In genomic region chr19:11974223-11974540, GRCm38 (mm10) we compare ENCODE assay signal across 20 mouse cellular contexts. TPM values are rescaled to one million over a fixed set of nuclear protein-coding genes. Genes with fewer than 3 reads are reported as not detected.
DNase-seq lines count a peak whose midpoint lies in the region; ATAC-seq and TF ChIP-seq lines count a peak whose summit lies in the region.
"Had no signal": no experiment of that assay in that cellular context is flagged by ENCODE, and none has a peak within 500 bp of the region (broad histone marks: within the 10 kb centered on the region; RNA-seq: fewer than 3 reads in every experiment).

No protein-coding gene starts in this region.

- H3K4me3 ChIP-seq in intestine, postnatal 0 days (ENCODE audit: low read depth, low read length), result no peak overlapping the region
- H3K4me3 ChIP-seq in intestine, embryonic 16.5 days (ENCODE audit: low read length), result no peak overlapping the region
- no peak overlapping the region for H3K4me3 ChIP-seq in embryonic facial prominence, embryonic 14.5 days (ENCODE audit: low read depth, low read length)
- no peak overlapping the region for H3K4me3 ChIP-seq in lung, embryonic 16.5 days (ENCODE audit: low read length)
- H3K4me3 ChIP-seq: heart, embryonic 12.5 days; hindbrain, embryonic 12.5 days; limb, embryonic 10.5 days; midbrain, embryonic 10.5 days; myocyte; neural tube, embryonic 13.5 days had no signal

- no peaks in the 10 kb centered on the region for H3K4me1 ChIP-seq in intestine, postnatal 0 days (replicated peaks; ENCODE audit: control insufficient read depth, insufficient read depth, low read length)
- peaks cover 6% of the 10 kb centered on the region; the same call in 1 of the 2 replicates for H3K4me1 ChIP-seq in intestine, embryonic 16.5 days (ENCODE audit: control insufficient read depth, insufficient read depth, low read length)
- no peaks in the 10 kb centered on the region for H3K4me1 ChIP-seq in embryonic facial prominence, embryonic 14.5 days (ENCODE audit: control insufficient read depth, insufficient read depth, low read length)
- H3K4me1 ChIP-seq in lung, embryonic 16.5 days (replicated peaks; ENCODE audit: control insufficient read depth, insufficient read depth, low read length), result peaks cover 6% of the 10 kb centered on the region
- H3K4me1 ChIP-seq: limb, embryonic 10.5 days; midbrain, embryonic 10.5 days had no signal

- peak; percentile 37 for DNase-seq in embryonic facial prominence, embryonic 14.5 days (ENCODE audit: low spot score)
- DNase-seq in lung, postnatal 4 days, result peak; percentile 43 to 66
- DNase-seq in thymus, postnatal 0 days (ENCODE audit: low spot score), result no peak
- DNase-seq in frontal cortex, postnatal 25 days (ENCODE audit: low spot score in 2 of 2), result no peak
- DNase-seq: cerebellum, adult 9-10 months; gastrocnemius, postnatal 10 days; kidney, adult 18-20 months; kidney, postnatal 10 days; thymus, adult 2 months had no signal

- TF ChIP-seq CTCF in intestine, postnatal 0 days (IDR thresholded peaks at IDR 0.05; ENCODE audit: low read depth), result no peak

- WGBS in intestine, postnatal 0 days, result 69% methylated on average over 2 of the region's 2 CpGs
- WGBS in intestine, embryonic 16.5 days, result 67% methylated on average over 2 of the region's 2 CpGs
- 88% methylated on average over 2 of the region's 2 CpGs for WGBS in embryonic facial prominence, embryonic 14.5 days
- 61% methylated on average over 2 of the region's 2 CpGs for WGBS in lung, embryonic 16.5 days

- 0 out of 2 replicates have a peak, but pooled peaks have one; percentile 7 for ATAC-seq in intestine, postnatal 0 days
- ATAC-seq in intestine, embryonic 16.5 days, result no peak
- peak; percentile 88 for ATAC-seq in embryonic facial prominence, embryonic 14.5 days (ENCODE audit: low read depth)
- ATAC-seq in lung, embryonic 16.5 days (ENCODE audit: low read depth), result peak; percentile 90
- ATAC-seq: CD4-positive, CD25-positive, alpha-beta regulatory T cell, adult 4 months; midbrain, embryonic 16.5 days had no signal

- no peak overlapping the region for H3K9ac ChIP-seq in intestine, postnatal 0 days (ENCODE audit: low read depth, low read length)
- H3K9ac ChIP-seq in intestine, embryonic 16.5 days (ENCODE audit: low read depth, low read length), result no peak overlapping the region
- no peak overlapping the region for H3K9ac ChIP-seq in embryonic facial prominence, embryonic 14.5 days (ENCODE audit: low read depth, low read length)
- H3K9ac ChIP-seq in lung, embryonic 16.5 days (ENCODE audit: low read length), result no peak overlapping the region
- H3K9ac ChIP-seq: heart, embryonic 12.5 days; hindbrain, embryonic 12.5 days; neural tube, embryonic 13.5 days had no signal

- H3K4me2 ChIP-seq in intestine, postnatal 0 days (replicated peaks; ENCODE audit: low read depth), result no peak overlapping the region
- H3K4me2 ChIP-seq in intestine, embryonic 16.5 days (ENCODE audit: low read depth, low read length), result no peak overlapping the region
- no peak overlapping the region for H3K4me2 ChIP-seq in embryonic facial prominence, embryonic 14.5 days (ENCODE audit: low read depth, low read length)
- H3K4me2 ChIP-seq in lung, embryonic 16.5 days (ENCODE audit: low read depth, low read length), result no peak overlapping the region
- H3K4me2 ChIP-seq: heart, embryonic 12.5 days; hindbrain, embryonic 12.5 days; neural tube, embryonic 13.5 days had no signal

- no peaks in the 10 kb centered on the region for H3K27me3 ChIP-seq in intestine, postnatal 0 days (replicated peaks; ENCODE audit: control insufficient read depth, insufficient read depth, low read length)
- no peaks in the 10 kb centered on the region for H3K27me3 ChIP-seq in intestine, embryonic 16.5 days (replicated peaks; ENCODE audit: control insufficient read depth, insufficient read depth, low read length)
- H3K27me3 ChIP-seq in embryonic facial prominence, embryonic 14.5 days (replicated peaks; ENCODE audit: control insufficient read depth, insufficient read depth, low read length), result no peaks in the 10 kb centered on the region
- H3K27me3 ChIP-seq in lung, embryonic 16.5 days (ENCODE audit: control insufficient read depth, insufficient read depth, low read depth, low read length), result no peaks in the 10 kb centered on the region
- H3K27me3 ChIP-seq: heart, embryonic 12.5 days; hindbrain, embryonic 12.5 days; neural tube, embryonic 13.5 days had no signal

- H3K9me3 ChIP-seq in intestine, postnatal 0 days (ENCODE audit: control insufficient read depth), result no peaks in the 10 kb centered on the region
- H3K9me3 ChIP-seq in intestine, embryonic 16.5 days (ENCODE audit: control insufficient read depth, low read length), result no peaks in the 10 kb centered on the region
- H3K9me3 ChIP-seq in embryonic facial prominence, embryonic 14.5 days (ENCODE audit: control insufficient read depth, low read length), result no peaks in the 10 kb centered on the region
- no peaks in the 10 kb centered on the region for H3K9me3 ChIP-seq in lung, embryonic 16.5 days (ENCODE audit: control insufficient read depth, low read length)
- H3K9me3 ChIP-seq: heart, embryonic 12.5 days; hindbrain, embryonic 12.5 days; limb, embryonic 10.5 days; midbrain, embryonic 10.5 days; neural tube, embryonic 13.5 days had no signal

- H3K27ac ChIP-seq in intestine, postnatal 0 days (ENCODE audit: low read depth, low read length), result no peak overlapping the region
- no peak overlapping the region for H3K27ac ChIP-seq in intestine, embryonic 16.5 days (ENCODE audit: low read length)
- no peak overlapping the region for H3K27ac ChIP-seq in embryonic facial prominence, embryonic 14.5 days (replicated peaks; ENCODE audit: low read depth, low read length)
- no peak overlapping the region; the same call in 1 of the 2 replicates for H3K27ac ChIP-seq in lung, embryonic 16.5 days (ENCODE audit: low read length)
- H3K27ac ChIP-seq: hindbrain, embryonic 12.5 days; limb, embryonic 10.5 days; midbrain, embryonic 10.5 days; neural tube, embryonic 13.5 days had no signal

- H3K36me3 ChIP-seq in intestine, postnatal 0 days (ENCODE audit: control insufficient read depth, insufficient read depth), result peaks cover 67% of the 10 kb centered on the region
- peaks cover 26% of the 10 kb centered on the region for H3K36me3 ChIP-seq in intestine, embryonic 16.5 days (ENCODE audit: control insufficient read depth, insufficient read depth, low read length)
- H3K36me3 ChIP-seq in embryonic facial prominence, embryonic 14.5 days (ENCODE audit: control insufficient read depth, insufficient read depth, low read length), result peaks cover 86% of the 10 kb centered on the region
- H3K36me3 ChIP-seq in lung, embryonic 16.5 days (ENCODE audit: control insufficient read depth, insufficient read depth, low read length), result peaks cover 52% of the 10 kb centered on the region

RNA-seq across cellular contexts. Expression of gene Osbp, which starts 8.4 kb away (rescaled TPM):
- 6.2 and 6.9 TPM in 2 replicates for polyA plus RNA-seq in intestine, postnatal 0 days (2015; fragmentation: Nextera tagmentation; extraction: Ambion mirVana)
- 3.3 and 3.8 TPM in 2 replicates for polyA plus RNA-seq in intestine, embryonic 16.5 days (2015; fragmentation: Nextera tagmentation; extraction: Ambion mirVana)
- 9.0 and 10.1 TPM in 2 replicates for polyA plus RNA-seq in embryonic facial prominence, embryonic 14.5 days (2014; fragmentation: Nextera tagmentation; extraction: Ambion mirVana)
- 3.1 and 4.0 TPM in 2 replicates for polyA plus RNA-seq in lung, embryonic 16.5 days (2015; fragmentation: Nextera tagmentation; extraction: Ambion mirVana)
- polyA plus RNA-seq in thymus, postnatal 0 days (2015; fragmentation: Nextera tagmentation; extraction: Ambion mirVana), result 5.4 and 6.5 TPM in 2 replicates

Comparison
In these comparisons a context has a peak if more than half of its experiments do, and no peak if none do; other contexts are left out.
1. DNase-seq: peak in embryonic facial prominence, embryonic 14.5 days (single experiment) and lung, postnatal 4 days (2 of 2); none in thymus, postnatal 0 days (single experiment) and frontal cortex, postnatal 25 days (0 of 2).